Mouse (Mus musculus) myocyte (in vitro differentiated cells): ENCODE results near the gene Tfg. TPM values are rescaled to one million over a fixed set of nuclear protein-coding genes. Genes with fewer than 3 reads are reported as not detected.

Source experiments
- H3K27me3 ChIP-seq: one replicate; pipeline ENCODE4 v1.6.1; 2011; ENCODE audit not compliant: control insufficient read depth, insufficient read depth, insufficient read length
- H3K36me3 ChIP-seq: one replicate; pipeline ENCODE4 v1.6.1; 2011; ENCODE audit not compliant: control insufficient read depth, insufficient read depth
- H3K4me2 ChIP-seq: one replicate; pipeline ENCODE4 v1.6.1; 2011; ENCODE audit warnings: low read depth, control low read depth
- H3K4me3 ChIP-seq: one replicate; pipeline ENCODE4 v1.5.1; 2011; ENCODE audit warnings: mild to moderate bottlenecking, control low read depth, moderate library complexity
- H3K79me2 ChIP-seq: one replicate; pipeline ENCODE4 v1.6.1; 2011; ENCODE audit not compliant: control insufficient read depth, insufficient read depth
- H3ac ChIP-seq: one replicate; pipeline ENCODE4 v1.6.1; 2011; ENCODE audit not compliant: control insufficient read depth, insufficient read length
- CEBPB ChIP-seq: IDR thresholded peaks from 2 replicates; pipeline ENCODE4 v1.6.1; 2011; ENCODE audit warnings: mild to moderate bottlenecking, moderate library complexity; ENCODE audit not compliant: poor library complexity, insufficient read depth, severe bottlenecking
- E2F4 ChIP-seq: IDR thresholded peaks from one replicate; pipeline ENCODE4 v1.6.1; 2011; ENCODE audit warnings: mild to moderate bottlenecking, control low read depth, moderate library complexity; ENCODE audit not compliant: insufficient read depth
- MAX ChIP-seq: IDR thresholded peaks from one replicate; pipeline ENCODE4 v1.6.1; 2011; ENCODE audit warnings: low read depth, mild to moderate bottlenecking, control low read depth
- MYOD1 ChIP-seq, 3 experiments: IDR thresholded peaks; one replicate each; pipeline ENCODE4 v1.6.1; 2011; ENCODE audit warnings: control low read depth in 2 of 3, low read depth in 2 of 3, mild to moderate bottlenecking in 2 of 3, moderate library complexity in 1 of 3; ENCODE audit not compliant: insufficient read length in 2 of 3, control insufficient read depth in 1 of 3
- MYOG ChIP-seq, 3 experiments: IDR thresholded peaks; one replicate each; pipeline ENCODE4 v1.6.1; 2011; ENCODE audit warnings: control low read depth in 2 of 3, low read depth in 2 of 3, mild to moderate bottlenecking in 2 of 3; ENCODE audit not compliant: insufficient read length in 2 of 3, control insufficient read depth in 1 of 3, insufficient read depth in 1 of 3
- POLR2A ChIP-seq: IDR thresholded peaks from one replicate; pipeline ENCODE4 v1.6.1; 2011; ENCODE audit warnings: low read depth, mild to moderate bottlenecking, control low read depth, moderate library complexity; ENCODE audit not compliant: insufficient read length
- POLR2AphosphoS2 ChIP-seq: IDR thresholded peaks from one replicate; pipeline ENCODE4 v1.6.1; 2011; ENCODE audit warnings: low read depth, control low read depth; ENCODE audit not compliant: insufficient read length
- REST ChIP-seq: IDR thresholded peaks from one replicate; pipeline ENCODE4 v1.6.1; 2011; ENCODE audit warnings: mild to moderate bottlenecking, control low read depth, moderate library complexity; ENCODE audit not compliant: insufficient read depth, insufficient read length
- SRF ChIP-seq: IDR thresholded peaks from one replicate; pipeline ENCODE4 v1.6.1; 2011; ENCODE audit warnings: low read depth; ENCODE audit not compliant: control insufficient read depth, insufficient read length
- TCF12 ChIP-seq: IDR thresholded peaks from one replicate; pipeline ENCODE4 v1.6.1; 2011; ENCODE audit warnings: mild to moderate bottlenecking, control low read depth; ENCODE audit not compliant: poor library complexity, insufficient read depth, severe bottlenecking
- TCF3 ChIP-seq: IDR thresholded peaks from one replicate; pipeline ENCODE4 v1.6.1; 2011; ENCODE audit warnings: low read depth, control low read depth; ENCODE audit not compliant: insufficient read length
- USF1 ChIP-seq: IDR thresholded peaks from one replicate; pipeline ENCODE4 v1.6.1; 2011; ENCODE audit warnings: low read depth, mild to moderate bottlenecking, control low read depth, moderate library complexity
- polyA plus RNA-seq: library from polyadenylated mRNA; unstranded; fragments of >200 nt; fragmentation: generic; extraction: Trizol; gene quantifications from one replicate; pipeline ENCODE4 v1.2.1, GENCODE M21; 2012; ENCODE audit warnings: missing spikeins

Tfg gene
- polyA plus RNA-seq: 48.2 TPM

DNA sequence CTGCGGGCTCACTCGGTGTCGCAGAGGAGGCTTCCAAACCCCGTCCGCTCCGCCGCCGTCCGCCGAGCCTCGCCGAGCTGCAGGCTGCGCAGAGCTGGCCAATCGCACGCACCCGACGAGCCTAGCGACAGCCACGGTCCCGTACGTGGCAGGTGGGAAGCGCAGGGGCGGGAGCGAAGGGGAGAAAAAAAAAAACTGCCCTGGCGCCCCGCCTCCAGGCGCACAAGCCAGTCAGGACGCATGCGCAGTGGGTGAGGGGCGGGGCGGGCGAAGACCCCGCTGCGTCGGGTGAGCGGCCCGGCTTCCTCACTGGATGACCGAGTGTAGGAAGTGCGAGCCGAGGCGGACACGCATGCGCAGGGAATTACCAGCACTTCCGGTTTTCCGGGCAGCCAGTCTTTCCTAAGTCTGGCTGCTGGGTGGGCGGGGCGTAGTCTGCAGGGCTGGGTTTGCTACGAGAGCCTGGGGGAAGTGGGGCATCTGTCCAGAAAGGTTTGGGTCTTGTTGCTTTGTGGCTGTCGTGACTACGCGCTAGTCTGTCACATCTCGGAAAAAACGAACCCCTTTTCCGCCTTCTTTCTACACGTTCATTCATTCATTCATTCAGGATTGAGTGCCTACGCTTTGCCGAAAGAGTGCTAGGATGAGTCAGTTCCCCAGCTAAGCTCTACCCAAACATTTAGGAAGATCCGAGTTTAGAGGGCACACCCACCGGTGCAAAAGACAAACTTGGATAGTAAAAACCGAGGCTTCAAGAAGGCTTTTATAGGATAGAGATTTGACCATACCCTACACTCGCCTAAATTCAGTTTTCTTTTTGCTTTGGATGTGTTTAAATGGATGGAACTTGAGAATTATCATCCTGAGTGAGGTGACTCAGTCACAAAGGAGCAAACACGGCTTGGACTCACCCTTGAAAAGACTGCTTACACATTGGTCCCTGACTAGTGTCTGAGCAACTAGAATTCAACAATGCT, at the start of gene Tfg:
Gene Tfg (minus strand): TSS at position 227 of the 977 bp plus-strand sequence.
- Histone ChIP-seq H3ac (peak within 1 kb of the TSS; percentile 47), H3K4me3 (peak within 1 kb of the TSS; percentile 57), H3K27me3 (no peaks in the 10 kb centered on the region), H3K4me2 (peak within 1 kb of the TSS; percentile 79), H3K36me3 (peaks cover under 1% of the 10 kb centered on the region), H3K79me2 (peaks cover 38% of the 10 kb centered on the region)
- TF ChIP-seq TCF12 (no peak), MYOD1 (IDR thresholded peaks at IDR 0.05; ENCODE audit: control insufficient read depth in 1 of 3, insufficient read length in 2 of 3, low read depth in 2 of 3) (peak in 2 of 3 experiments; percentile 80 to 84), E2F4 (no peak), REST (peak; percentile 3), TCF3 (no peak), MAX (no peak), SRF (peak; percentile 61), POLR2A (peak; percentile 89), USF1 (no peak), MYOG (IDR thresholded peaks at IDR 0.05; ENCODE audit: control insufficient read depth in 1 of 3, insufficient read depth in 1 of 3, insufficient read length in 2 of 3, low read depth in 2 of 3) (peak in 2 of 3 experiments; percentile 78 to 79), POLR2AphosphoS2 (peak; percentile 84), CEBPB (no peak)

GRCm38 (mm10) chr16:56729060-56729459, 11.8 kb upstream of the Tfg start:
- Histone ChIP-seq H3K4me3 (no peak overlapping the region), H3K36me3 (no peaks in the 10 kb centered on the region), H3ac (no peak overlapping the region), H3K27me3 (no peaks in the 10 kb centered on the region), H3K4me2 (no peak overlapping the region), H3K79me2 (no peaks in the 10 kb centered on the region)
- TF ChIP-seq CEBPB (no peak), TCF3 (no peak), TCF12 (no peak), REST (no peak), MYOG (IDR thresholded peaks at IDR 0.05; ENCODE audit: control insufficient read depth in 1 of 3, insufficient read depth in 1 of 3, insufficient read length in 2 of 3, low read depth in 2 of 3) (no peak), MAX (no peak), USF1 (no peak), POLR2AphosphoS2 (no peak), POLR2A (no peak), E2F4 (no peak), SRF (no peak), MYOD1 (IDR thresholded peaks at IDR 0.05; ENCODE audit: control insufficient read depth in 1 of 3, insufficient read length in 2 of 3, low read depth in 2 of 3) (no peak)

DNA sequence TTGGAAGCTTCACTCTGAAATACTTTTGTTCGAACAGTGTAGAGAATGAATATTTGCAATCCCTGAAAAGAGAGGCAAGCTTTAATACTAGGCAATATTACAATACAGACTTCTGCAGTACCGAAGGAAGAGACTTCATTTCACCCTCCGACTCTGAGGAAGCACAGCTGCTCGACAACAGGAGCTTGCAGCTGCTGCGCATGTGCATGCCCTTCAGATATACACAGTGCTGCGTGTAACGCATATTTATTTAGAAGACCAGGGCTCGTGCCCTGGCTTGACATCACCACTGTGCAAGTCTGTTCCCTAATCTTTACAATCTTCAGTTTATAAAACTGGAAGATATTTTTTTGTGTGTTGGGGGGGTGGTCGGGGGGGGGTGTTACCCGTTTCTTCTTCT, 7.7 kb upstream of the Tfg start:
- Histone ChIP-seq H3K27me3 (no peaks in the 10 kb centered on the region), H3K36me3 (no peaks in the 10 kb centered on the region), H3K4me2 (no peak overlapping the region), H3K79me2 (no peaks in the 10 kb centered on the region), H3ac (no peak overlapping the region), H3K4me3 (no peak overlapping the region)
- TF ChIP-seq REST (no peak), MYOD1 (IDR thresholded peaks at IDR 0.05; ENCODE audit: control insufficient read depth in 1 of 3, insufficient read length in 2 of 3, low read depth in 2 of 3) (peak in 1 of 3 experiments; percentile 19), MYOG (IDR thresholded peaks at IDR 0.05; ENCODE audit: control insufficient read depth in 1 of 3, insufficient read depth in 1 of 3, insufficient read length in 2 of 3, low read depth in 2 of 3) (peak in 1 of 3 experiments; percentile 60)

DNA sequence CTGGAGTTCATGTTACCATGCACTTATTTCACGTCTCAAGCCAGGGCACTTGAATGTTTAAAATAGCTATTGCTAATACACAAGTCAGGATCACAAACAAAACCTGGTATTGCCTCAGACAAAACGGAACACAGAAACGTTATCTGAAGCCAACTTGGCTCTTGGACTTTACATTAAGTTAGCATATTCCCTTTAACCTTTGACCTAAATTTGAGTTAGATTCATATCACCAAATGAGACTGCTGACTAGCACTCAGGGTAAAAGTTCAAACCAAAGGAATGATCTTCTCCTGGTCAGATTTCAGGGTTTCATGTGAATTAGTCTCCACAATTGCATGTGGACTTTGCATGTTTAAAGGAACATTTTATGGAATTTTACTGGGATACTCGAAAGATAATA, 5.1 kb upstream of the Tfg start:
- Histone ChIP-seq H3ac (no peak overlapping the region), H3K27me3 (no peaks in the 10 kb centered on the region), H3K36me3 (no peaks in the 10 kb centered on the region), H3K79me2 (no peaks in the 10 kb centered on the region), H3K4me3 (no peak overlapping the region), H3K4me2 (no peak overlapping the region)
- TF ChIP-seq TCF3: no peak
- TF ChIP-seq SRF: no peak
- TF ChIP-seq USF1: no peak
- TF ChIP-seq POLR2AphosphoS2: no peak
- no peak for TF ChIP-seq REST
- TF ChIP-seq CEBPB: no peak
- TF ChIP-seq MAX: no peak
- TF ChIP-seq MYOD1 (IDR thresholded peaks at IDR 0.05; ENCODE audit: control insufficient read depth in 1 of 3, insufficient read length in 2 of 3, low read depth in 2 of 3): no peak
- no peak for TF ChIP-seq POLR2A
- TF ChIP-seq E2F4: no peak
- TF ChIP-seq MYOG (IDR thresholded peaks at IDR 0.05; ENCODE audit: control insufficient read depth in 1 of 3, insufficient read depth in 1 of 3, insufficient read length in 2 of 3, low read depth in 2 of 3): no peak
- no peak for TF ChIP-seq TCF12
